Mouse (Mus musculus) small intestine, adult 10 weeks (tissue): ENCODE measurements around the gene Rgs9bp. TPM values are rescaled to one million over a fixed set of nuclear protein-coding genes. Genes with fewer than 3 reads are reported as not detected.

Source experiments
- polyA plus RNA-seq: library from polyadenylated mRNA; stranded (reverse); fragments of 350-450 nt; fragmentation: Illumina TruSeq; extraction: RNeasy Lipid Tissue Mini Kit (QIAGEN cat#74804); gene quantifications from one replicate; pipeline ENCODE4 v1.2.3, GENCODE M21; 2014; ENCODE audit warnings: low replicate concordance

The Rgs9bp gene
- polyA plus RNA-seq, result not detected

DNA sequence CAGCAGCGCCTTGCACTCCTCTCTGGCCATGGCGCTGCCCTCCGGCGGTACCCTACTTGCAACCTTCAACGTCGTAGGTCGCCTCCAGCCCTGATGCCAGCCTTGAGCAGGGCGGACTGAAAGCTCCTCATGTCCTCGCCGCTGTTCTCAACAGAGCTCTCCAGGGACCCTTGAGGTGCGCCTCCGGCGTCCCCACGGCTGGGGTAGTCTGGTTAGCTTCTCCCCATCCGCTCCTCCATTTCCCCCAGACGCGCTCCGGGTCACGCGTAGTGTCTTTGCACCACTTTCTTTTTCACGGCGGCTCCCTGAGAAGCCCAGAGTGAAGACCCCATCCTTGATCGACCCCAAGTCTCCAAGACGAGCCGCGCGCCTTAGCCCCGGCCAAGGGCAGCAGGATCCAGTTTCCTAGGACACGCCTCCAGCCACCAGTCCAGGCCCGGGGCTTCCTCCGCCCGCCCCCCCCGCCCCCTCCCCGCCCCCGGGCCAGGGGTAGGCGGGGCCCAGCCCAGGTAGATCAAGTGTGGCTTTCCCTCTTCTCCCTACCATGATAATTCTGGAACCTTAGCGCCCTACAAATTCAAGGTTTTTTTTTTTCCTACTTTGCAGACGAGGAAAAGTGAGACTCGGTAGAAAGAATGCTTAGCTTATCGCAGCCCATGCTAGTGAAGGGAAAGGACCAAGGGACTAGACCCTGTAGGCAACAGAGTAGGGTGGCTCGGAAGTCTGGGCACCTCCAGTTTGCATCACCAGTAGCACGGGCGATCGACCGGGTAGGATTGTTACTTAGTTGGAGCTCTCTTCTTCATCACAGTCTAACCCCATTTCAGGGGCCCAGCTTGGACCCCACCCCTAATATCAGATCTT is at the start of gene Rgs9bp:
TSS of gene Rgs9bp (minus strand) at position 392 of the 864 bp plus-strand sequence.

DNA sequence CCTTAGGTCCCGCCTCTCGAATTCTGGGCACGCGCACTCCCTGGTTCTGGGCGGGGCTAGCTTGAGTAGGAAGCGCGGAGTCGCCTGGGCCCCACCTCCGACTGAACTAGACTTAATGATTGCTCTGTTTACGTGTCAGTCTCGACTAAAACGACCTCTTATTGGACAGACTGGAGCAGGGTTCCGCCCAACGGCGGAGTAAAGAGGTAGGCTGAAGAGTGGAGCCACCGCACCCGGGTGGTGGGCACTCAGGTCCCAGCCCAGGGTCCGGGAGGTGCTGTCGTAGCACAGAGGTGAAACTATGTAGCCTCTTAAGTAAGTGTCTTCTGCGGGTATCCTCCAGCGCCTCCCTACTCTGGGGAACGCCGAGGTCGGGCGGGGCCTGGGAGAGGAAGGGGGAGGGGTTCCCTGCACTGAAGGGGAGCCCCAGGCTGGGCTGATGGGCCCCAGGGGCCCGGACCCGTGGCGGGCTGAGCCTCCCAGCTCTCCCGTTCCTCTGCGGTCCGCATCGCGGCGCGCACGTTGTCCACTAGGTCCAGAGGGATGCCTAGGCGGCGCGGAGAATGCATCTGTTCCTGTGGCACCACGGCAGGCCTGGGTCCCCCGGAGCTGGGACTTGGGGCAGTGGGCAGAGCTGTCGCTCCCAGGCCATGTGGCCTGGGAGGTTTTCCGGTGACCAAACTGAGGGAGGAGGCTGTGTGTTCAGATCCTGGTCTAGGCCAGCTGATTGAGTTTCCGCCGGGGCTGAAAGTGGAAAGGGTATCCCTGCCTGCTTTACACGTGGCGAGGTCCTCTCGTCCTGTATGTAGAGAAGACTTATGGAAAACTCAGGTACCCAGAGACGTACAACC is 898 bp upstream of the Rgs9bp start, which contains the start of gene Ankrd27:
TSS of gene Ankrd27 (plus strand) at position 190 of the 851 bp plus-strand sequence.

GRCm38 (mm10) chr7:35556205-35556603 is 29.2 kb downstream of the Rgs9bp start, which contains the start of gene Nudt19:
Gene Nudt19 (minus strand): TSS chr7:35556304.

GRCm38 (mm10) chr7:35537562-35537961 is 47.8 kb downstream of the Rgs9bp start, which contains the start of gene Tdrd12:
Gene Tdrd12 (minus strand): TSS chr7:35537745.

Other genes with a start within 250 kb of the Rgs9bp start
- 2.5 TPM for gene Faap24, start 188.7 kb downstream of the Rgs9bp start, polyA plus RNA-seq
- 4.2 TPM for gene Cep89, start 188.5 kb downstream of the Rgs9bp start, polyA plus RNA-seq
- 54.2 TPM for gene Slc7a9, start 136.8 kb downstream of the Rgs9bp start, polyA plus RNA-seq
- gene Tdrd12, start 47.8 kb downstream of the Rgs9bp start, polyA plus RNA-seq, result 0.78 TPM
- gene Nudt19, start 29.3 kb downstream of the Rgs9bp start, polyA plus RNA-seq, result 270 TPM
- 4.5 TPM for gene Ankrd27, start 662 bp upstream of the Rgs9bp start, polyA plus RNA-seq
- 199 TPM for gene Pdcd5, start 61.9 kb upstream of the Rgs9bp start, polyA plus RNA-seq
- gene Dpy19l3, start 168.9 kb upstream of the Rgs9bp start, polyA plus RNA-seq, result 3.2 TPM
- gene Zfp507, start 217.4 kb upstream of the Rgs9bp start, polyA plus RNA-seq, result 5.3 TPM